Mouse (Mus musculus) embryo, embryonic 9.5 days (tissue): Measurements from ENCODE around the gene Kcnk13.
A peak's percentile ranks its signal among the peaks of the same experiment; 100 is the strongest.

Experiments used
- DNase-seq: peaks from one replicate; pipeline ENCODE4 v3.0.0-alpha.2; 2017; ENCODE audit errors: extremely low spot score

The Kcnk13 gene

GRCm38 (mm10) chr12:100089265-100089664 lies 125.0 kb downstream of the Kcnk13 start:
- DNase-seq = no peak

GRCm38 (mm10) chr12:100090750-100091149 lies 126.5 kb downstream of the Kcnk13 start:
- DNase-seq = no peak

GRCm38 (mm10) chr12:100093046-100093445 lies 128.7 kb downstream of the Kcnk13 start:
- no peak for DNase-seq

GRCm38 (mm10) chr12:100099971-100100706 lies 135.8 kb downstream of the Kcnk13 start:
- DNase-seq = no peak

- no peak for DNase-seq
Observed at GRCm38 (mm10) chr12:100100707-100101030, 136.4 kb downstream of the Kcnk13 start.

GRCm38 (mm10) chr12:100101651-100102050 lies 137.4 kb downstream of the Kcnk13 start:
- no peak for DNase-seq

GRCm38 (mm10) chr12:100104530-100104929 lies 140.2 kb downstream of the Kcnk13 start:
- DNase-seq = no peak

GRCm38 (mm10) chr12:100106275-100106895 lies 142.1 kb downstream of the Kcnk13 start:
- DNase-seq = peak; percentile 78

- DNase-seq = no peak
Observed at GRCm38 (mm10) chr12:100107436-100107835, 143.1 kb downstream of the Kcnk13 start.

- peak; percentile 85 for DNase-seq
Observed at GRCm38 (mm10) chr12:100109986-100110696, 145.8 kb downstream of the Kcnk13 start, which contains the start of gene Psmc1. TSS of gene Psmc1 (plus strand) at chr12:100110154.
